Mouse (Mus musculus) G1E (cell line): ENCODE measurements around the gene Whrn.

Experiments used
- CTCF ChIP-seq: IDR thresholded peaks from 2 replicates; pipeline ENCODE4 v1.5.1; 2012; ENCODE audit warnings: low read depth, low read length, inconsistent platforms, mixed read lengths
- GATA1 ChIP-seq: IDR thresholded peaks from 2 replicates; pipeline ENCODE4 v1.6.1; 2012; ENCODE audit warnings: borderline replicate concordance, low read length, inconsistent platforms, mixed read lengths

- TF ChIP-seq CTCF (no peak), GATA1 (no peak)
Observed at GRCm38 (mm10) chr4:63397981-63398537, 97.7 kb downstream of the Whrn start.
